Mouse (Mus musculus) E14TG2a.4 (cell line): Measurements from ENCODE around the gene Ptpn6.

Source experiments
- CTCF ChIP-seq: conservative IDR thresholded peaks from 2 replicates; pipeline ENCODE4 v1.5.1; 2014; ENCODE audit warnings: low read length
- POU5F1 ChIP-seq: IDR thresholded peaks from 2 replicates; pipeline ENCODE4 v1.6.1; 2014; ENCODE audit warnings: low read length, borderline replicate concordance

GRCm38 (mm10) chr6:124739231-124739796 lies 800 bp upstream of the Ptpn6 start:
- TF ChIP-seq CTCF: no peak
- TF ChIP-seq POU5F1: no peak
